Mouse (Mus musculus) spleen, adult 2 months (tissue): ENCODE results near the gene Rab3gap2.

ENCODE experiments used
- CTCF ChIP-seq: fragments of 200-500 bp; IDR thresholded peaks from 2 replicates; pipeline ENCODE4 v1.5.1; 2011; ENCODE audit warnings: mild to moderate bottlenecking, inconsistent platforms; ENCODE audit not compliant: insufficient read depth, insufficient read length, insufficient replicate concordance; ENCODE audit errors: extremely low read depth
- POLR2A ChIP-seq: fragments of 200-500 bp; IDR thresholded peaks from 2 replicates; pipeline ENCODE4 v1.6.1; 2011; ENCODE audit warnings: low read depth, low read length, inconsistent platforms

DNA sequence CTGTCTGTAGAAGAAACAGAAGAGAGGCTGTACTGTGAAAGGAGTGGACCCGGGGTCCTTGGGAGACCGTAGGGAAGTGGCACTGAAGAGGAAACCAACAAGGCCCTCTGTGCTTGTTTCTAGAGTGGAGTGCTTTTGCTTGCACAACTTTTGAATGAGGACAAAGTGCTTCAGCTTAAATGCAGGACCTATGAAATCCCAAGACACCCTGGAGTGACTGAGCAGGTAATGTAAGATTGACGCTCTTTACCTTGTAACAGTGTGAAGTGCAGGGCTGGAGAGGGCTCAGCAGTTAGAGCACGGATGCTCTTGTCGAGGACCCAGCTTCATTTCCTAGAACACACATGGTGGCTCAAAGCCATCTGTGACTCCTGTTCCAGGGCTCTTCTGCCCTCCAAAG, 31.9 kb downstream of the Rab3gap2 start:
- TF ChIP-seq POLR2A (no peak), CTCF (no peak)
